Mouse (Mus musculus) liver, embryonic 14.5 days (tissue): ENCODE results near the gene Gpc4. TPM values are rescaled to one million over a fixed set of nuclear protein-coding genes. Genes with fewer than 3 reads are reported as not detected.
A peak's percentile ranks its signal among the peaks of the same experiment; 100 is the strongest.

Experiments used
- ATAC-seq: fragments of 200-750 bp; cut with Nextera tagmentation; 2 replicates; pipeline ENCODE4 v1.8.0; 2017; ENCODE audit warnings: moderate number of reproducible peaks, mild to moderate bottlenecking, moderate library complexity; ENCODE audit not compliant: insufficient read depth
- DNase-seq, 3 experiments: peaks; one replicate each; pipeline ENCODE4 v3.0.0-alpha.2; 2012 to 2013; ENCODE audit warnings: low read depth in 3 of 3, low spot score in 3 of 3
- H3K27ac ChIP-seq: fragments of 300-500 bp; sonication (generic); 2 replicates; pipeline ENCODE4 v1.5.1; 2014; ENCODE audit warnings: moderate library complexity, mild to moderate bottlenecking, control low read depth, inconsistent platforms
- H3K27me3 ChIP-seq: fragments of 300-500 bp; sonication (generic); 2 replicates; pipeline ENCODE4 v1.6.1; 2014; ENCODE audit warnings: mild to moderate bottlenecking, low read length, moderate library complexity; ENCODE audit not compliant: control insufficient read depth, insufficient read depth
- H3K36me3 ChIP-seq: fragments of 300-500 bp; sonication (generic); replicated peaks from 2 replicates; pipeline ENCODE4 v1.6.1; 2014; ENCODE audit warnings: low read depth; ENCODE audit not compliant: control insufficient read depth, insufficient read depth
- H3K4me1 ChIP-seq, 2 experiments: fragments of 200-500 bp in 1 of 2; fragments of 300-500 bp in 1 of 2; sonication (generic) in 1 of 2; replicated peaks; 2 replicates each; pipeline ENCODE4 v1.6.1; 2012 to 2014; ENCODE audit warnings: antibody characterized with exemption in 1 of 2, inconsistent platforms in 1 of 2, low read length in 1 of 2; ENCODE audit not compliant: control insufficient read depth in 2 of 2, insufficient read depth in 2 of 2
- H3K4me2 ChIP-seq: fragments of 300-500 bp; sonication (generic); 2 replicates; pipeline ENCODE4 v1.6.1; 2014; ENCODE audit warnings: low read depth, mild to moderate bottlenecking, control low read depth, moderate library complexity
- H3K4me3 ChIP-seq, 2 experiments: fragments of 200-500 bp in 1 of 2; fragments of 300-500 bp in 1 of 2; sonication (generic) in 1 of 2; 2 replicates each; pipeline ENCODE4 v1.5.1; 2012 to 2014; ENCODE audit warnings: low read depth in 2 of 2, low read length in 2 of 2, mild to moderate bottlenecking in 2 of 2, control low read depth in 1 of 2, inconsistent platforms in 1 of 2, moderate library complexity in 1 of 2; ENCODE audit not compliant: insufficient read depth in 1 of 2
- H3K9ac ChIP-seq: fragments of 300-500 bp; sonication (generic); replicated peaks from 2 replicates; pipeline ENCODE4 v1.6.1; 2014; ENCODE audit warnings: mild to moderate bottlenecking, control low read depth, moderate library complexity
- H3K9me3 ChIP-seq: fragments of 300-500 bp; sonication (generic); 2 replicates; pipeline ENCODE4 v1.6.1; 2016; ENCODE audit warnings: low read length, mixed read lengths; ENCODE audit not compliant: control insufficient read depth
- CTCF ChIP-seq: IDR thresholded peaks from 2 replicates; pipeline ENCODE4 v1.5.1; 2016; ENCODE audit warnings: antibody characterized with exemption, low read depth, control low read depth
- EP300 ChIP-seq: IDR thresholded peaks from 2 replicates; pipeline ENCODE4 v1.6.1; 2016; ENCODE audit warnings: antibody characterized with exemption, low read depth
- WGBS: fragments of 180-500 bp; shearing (Covaris S2); extraction: QIAGEN DNeasy Blood & Tissue Kit; methylation state at CpG from one replicate; pipeline ENCODE4 v1.1.7; 2014; ENCODE audit not compliant: insufficient replicate concordance; 5-methylcytosine and 5-hydroxymethylcytosine counted together
- polyA plus RNA-seq, 2 experiments: library from polyadenylated mRNA; depleted of rRNA in 1 of 2; stranded (reverse) in 1 of 2; unstranded in 1 of 2; fragments of >200 nt; fragmentation: Nextera tagmentation in 1 of 2; extraction: Ambion mirVana in 1 of 2; gene quantifications; 2 replicates each; pipeline versions ENCODE4 v1.2.1 to v1.2.3; 2012 to 2014

The Gpc4 gene
- polyA plus RNA-seq, 2 experiments = 3.2 to 4.2 TPM

- Histone ChIP-seq H3K4me3 (no peak overlapping the region), H3K27ac (no peak overlapping the region), H3K4me1 (no peaks in the 10 kb centered on the region), H3K27me3 (no peaks in the 10 kb centered on the region), H3K4me2 (no peak overlapping the region), H3K9ac (no peak overlapping the region), H3K9me3 (no peaks in the 10 kb centered on the region), H3K36me3 (no peaks in the 10 kb centered on the region)
- DNase-seq = no peak
- no peak for ATAC-seq
- TF ChIP-seq CTCF (no peak), EP300 (no peak)
- WGBS = 42% methylated on average over 5 of the region's 5 CpGs
These were observed 18.7 kb upstream of the Gpc4 start for GRCm38 (mm10) chrX:52183551-52184442.

GRCm38 (mm10) chrX:52181401-52181800 is 16.3 kb upstream of the Gpc4 start:
- no peaks in the 10 kb centered on the region for H3K4me1 ChIP-seq
- no peak for TF ChIP-seq EP300
- TF ChIP-seq CTCF = no peak

GRCm38 (mm10) chrX:52177067-52177466 is 12.0 kb upstream of the Gpc4 start:
- H3K36me3 ChIP-seq = no peaks in the 10 kb centered on the region
- no peaks in the 10 kb centered on the region for H3K27me3 ChIP-seq
- H3K4me2 ChIP-seq = no peak overlapping the region
- 13% methylated on average over 4 of the region's 4 CpGs for WGBS
- no peaks in the 10 kb centered on the region for H3K9me3 ChIP-seq
- ATAC-seq = no peak
- no peaks in the 10 kb centered on the region for H3K4me1 ChIP-seq
- DNase-seq = no peak
- H3K9ac ChIP-seq = no peak overlapping the region
- no peak overlapping the region for H3K27ac ChIP-seq
- no peak for TF ChIP-seq CTCF
- 0 out of 2 replicates have a peak, but pooled peaks have one; percentile 6 for TF ChIP-seq EP300
- no peak overlapping the region for H3K4me3 ChIP-seq

More at GRCm38 (mm10) chrX:52181401-52181800, 16.3 kb upstream of the Gpc4 start:
- no peak overlapping the region for H3K4me3 ChIP-seq
- no peak for ATAC-seq
- no peak overlapping the region for H3K4me2 ChIP-seq
- no peak for DNase-seq
- H3K27ac ChIP-seq = no peak overlapping the region
- WGBS = 59% methylated on average over 2 of the region's 2 CpGs
- no peak overlapping the region for H3K9ac ChIP-seq
- no peaks in the 10 kb centered on the region for H3K36me3 ChIP-seq
- H3K27me3 ChIP-seq = no peaks in the 10 kb centered on the region
- no peaks in the 10 kb centered on the region for H3K9me3 ChIP-seq

GRCm38 (mm10) chrX:52167519-52168244 is 2.6 kb upstream of the Gpc4 start:
- no peaks in the 10 kb centered on the region; a peak in 1 of 4 replicates for H3K4me1 ChIP-seq
- no peaks in the 10 kb centered on the region for H3K9me3 ChIP-seq
- no peak overlapping the region for H3K27ac ChIP-seq
- H3K36me3 ChIP-seq = no peaks in the 10 kb centered on the region
- TF ChIP-seq EP300 (no peak), CTCF (no peak)
- H3K4me3 ChIP-seq = no peak overlapping the region
- ATAC-seq (no peak), DNase-seq (no peak)
- H3K9ac ChIP-seq = no peak overlapping the region
- 57% methylated on average over 6 of the region's 6 CpGs for WGBS
- H3K4me2 ChIP-seq = no peak overlapping the region
- 0 out of 2 replicates have a peak, but pooled peaks cover 7% of the 10 kb centered on the region for H3K27me3 ChIP-seq

DNA sequence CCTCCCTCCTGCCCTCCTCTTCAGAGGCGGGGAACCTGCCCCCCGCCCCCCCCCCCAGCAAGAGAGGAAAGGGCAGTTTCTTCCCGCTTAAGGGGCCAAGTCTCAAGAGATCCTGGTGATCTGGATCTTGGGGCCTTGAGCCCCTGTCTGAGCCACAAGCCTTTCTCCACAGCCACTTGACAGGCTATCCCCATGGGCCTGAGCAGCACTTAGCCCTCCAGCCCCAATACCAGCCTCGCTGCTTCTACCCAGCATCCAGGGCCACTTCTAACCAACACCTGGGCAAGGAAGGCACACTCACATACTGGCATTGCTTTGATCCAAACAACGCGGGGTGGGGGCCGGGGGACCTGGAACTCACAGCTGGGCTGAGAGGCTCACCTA is 495 bp upstream of the Gpc4 start:
- no peak overlapping the region for H3K27ac ChIP-seq
- no peaks in the 10 kb centered on the region; a peak in 1 of 4 replicates for H3K4me1 ChIP-seq
- H3K4me2 ChIP-seq = peak overlapping the region; percentile 84
- H3K9ac ChIP-seq = no peak overlapping the region
- TF ChIP-seq CTCF (no peak), EP300 (no peak)
- no peaks in the 10 kb centered on the region for H3K9me3 ChIP-seq
- 31% methylated on average over 5 of the region's 7 CpGs for WGBS
- no peak for DNase-seq
- H3K4me3 ChIP-seq = peak overlapping the region in 1 of 2 experiments; percentile 65; a peak in 2 of 4 replicates
- ATAC-seq = peak; percentile 43
- H3K36me3 ChIP-seq = no peaks in the 10 kb centered on the region
- 0 out of 2 replicates have a peak, but pooled peaks cover 7% of the 10 kb centered on the region for H3K27me3 ChIP-seq
